Mouse (Mus musculus): Measurements from ENCODE around the gene Fam25c. TPM values are rescaled to one million over a fixed set of nuclear protein-coding genes. Genes with fewer than 3 reads are reported as not detected.
"Not testable (repeated sequence)": the region's sequence is repeated elsewhere in the genome, so short reads cannot be mapped to it uniquely, and the experiment has no call there.

Gene Fam25c
- polyA plus RNA-seq, 1 experiment: not detected

DNA sequence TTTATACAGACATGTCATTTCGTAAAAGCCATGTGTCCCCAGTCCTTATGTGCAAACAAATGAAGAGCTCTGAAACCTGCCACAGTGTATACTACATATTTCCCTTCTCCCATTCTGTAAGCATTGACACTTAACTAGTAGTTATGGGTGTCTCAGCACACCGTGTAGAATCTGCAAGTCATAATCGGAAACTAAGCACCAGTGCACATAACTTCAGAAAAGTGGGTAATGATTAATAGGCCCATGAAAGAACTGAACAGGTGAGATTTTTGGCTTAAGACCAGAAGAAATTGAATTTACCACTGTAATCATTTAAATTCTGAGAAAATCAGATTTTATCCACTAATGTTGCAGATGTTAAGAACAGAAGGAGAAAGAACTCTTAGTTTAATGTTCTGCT lies 40.4 kb downstream of the Fam25c start:
- H3K36me3 ChIP-seq (ENCODE audit: control insufficient read depth, insufficient read depth, low read length): no peaks in the 10 kb centered on the region
- no peaks in the 10 kb centered on the region; the same call in 1 of the 2 replicates for H3K4me1 ChIP-seq (ENCODE audit: control insufficient read depth, insufficient read depth, low read length)
- H3K27me3 ChIP-seq (ENCODE audit: control insufficient read depth, insufficient read depth, low read length): no peaks in the 10 kb centered on the region
- no peak overlapping the region for H3K4me3 ChIP-seq (ENCODE audit: control insufficient read depth, low read depth, low read length)
- no peak for TF ChIP-seq POLR2A (IDR thresholded peaks at IDR 0.05; ENCODE audit: control insufficient read depth, low read depth, low read length)
- no peak for TF ChIP-seq CTCF (IDR thresholded peaks at IDR 0.05; ENCODE audit: control insufficient read depth, insufficient read depth, insufficient replicate concordance, low read depth, low read length)
- H3K27ac ChIP-seq (ENCODE audit: control insufficient read depth, insufficient read depth, low read depth, low read length): no peak overlapping the region

GRCm38 (mm10) chr14:34314383-34314782 lies 40.9 kb downstream of the Fam25c start:
- not testable (repeated sequence) for H3K4me1 ChIP-seq (ENCODE audit: control insufficient read depth, insufficient read depth, low read length); H3K4me3 ChIP-seq (ENCODE audit: control insufficient read depth, low read depth, low read length); H3K36me3 ChIP-seq (ENCODE audit: control insufficient read depth, insufficient read depth, low read length); H3K27ac ChIP-seq (ENCODE audit: control insufficient read depth, insufficient read depth, low read depth, low read length); H3K27me3 ChIP-seq (ENCODE audit: control insufficient read depth, insufficient read depth, low read length)

DNA sequence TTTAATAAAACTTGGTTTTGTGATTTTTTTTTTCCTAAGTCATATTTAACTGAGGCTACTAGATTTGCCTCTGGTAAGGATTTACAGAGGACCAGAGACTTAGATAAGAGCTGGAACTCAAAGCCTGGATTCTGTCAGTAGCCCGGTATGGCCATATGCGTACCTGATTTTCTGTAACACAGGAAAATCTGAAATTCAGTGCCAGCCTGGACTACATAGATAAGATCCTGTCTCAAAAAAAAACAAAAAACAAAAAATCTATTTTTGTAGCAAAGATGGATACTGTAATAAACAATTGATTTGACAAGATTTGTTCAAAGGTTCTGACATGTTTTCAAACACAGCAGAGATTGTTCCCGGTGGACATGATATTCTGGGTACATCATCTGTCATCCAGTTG lies 41.6 kb downstream of the Fam25c start:
- Histone ChIP-seq H3K27me3 (ENCODE audit: control insufficient read depth, insufficient read depth, low read length) (no peaks in the 10 kb centered on the region), H3K4me3 (ENCODE audit: control insufficient read depth, low read depth, low read length) (no peak overlapping the region), H3K27ac (ENCODE audit: control insufficient read depth, insufficient read depth, low read depth, low read length) (no peak overlapping the region), H3K4me1 (ENCODE audit: control insufficient read depth, insufficient read depth, low read length) (no peaks in the 10 kb centered on the region; the same call in 1 of the 2 replicates), H3K36me3 (ENCODE audit: control insufficient read depth, insufficient read depth, low read length) (no peaks in the 10 kb centered on the region)
- TF ChIP-seq POLR2A (IDR thresholded peaks at IDR 0.05; ENCODE audit: control insufficient read depth, low read depth, low read length) (no peak), CTCF (IDR thresholded peaks at IDR 0.05; ENCODE audit: control insufficient read depth, insufficient read depth, insufficient replicate concordance, low read depth, low read length) (no peak)

DNA sequence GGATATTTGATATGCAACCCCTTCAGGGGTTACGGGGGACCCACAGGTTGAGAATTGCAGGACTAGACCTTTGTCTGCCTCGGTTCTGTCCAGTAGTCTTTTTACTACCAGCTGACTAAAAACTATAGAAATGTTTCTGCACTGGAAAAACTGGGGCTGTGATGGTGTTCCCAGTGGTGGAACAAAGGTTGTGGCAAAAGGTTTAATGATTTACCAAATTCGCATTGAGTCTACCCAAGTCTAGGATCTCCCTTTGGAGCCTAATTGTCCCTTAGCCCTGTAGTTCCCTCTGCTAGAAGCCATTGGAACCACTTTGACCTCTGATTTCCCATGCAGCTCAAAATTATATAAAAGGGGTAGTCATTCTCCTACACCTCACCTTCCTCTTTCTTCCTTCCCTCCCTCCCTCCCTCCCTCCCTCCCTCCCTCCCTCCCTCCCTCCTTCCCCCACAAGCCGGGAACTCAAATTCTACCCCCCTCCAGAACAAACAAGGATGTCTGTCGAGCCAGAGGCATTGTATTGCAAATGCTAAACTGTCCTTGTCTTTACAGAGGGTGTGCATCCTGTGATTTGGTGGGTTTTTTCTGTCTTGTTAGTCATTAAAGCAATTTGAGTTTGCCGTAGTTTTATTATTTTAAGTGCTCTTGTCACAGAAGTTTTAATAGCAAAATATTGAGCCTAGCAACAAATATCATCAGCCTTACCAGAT lies 42.7 kb downstream of the Fam25c start:
- Histone ChIP-seq H3K4me3 (ENCODE audit: control insufficient read depth, low read depth, low read length) (no peak overlapping the region), H3K4me1 (ENCODE audit: control insufficient read depth, insufficient read depth, low read length) (no peaks in the 10 kb centered on the region; the same call in 1 of the 2 replicates), H3K27me3 (ENCODE audit: control insufficient read depth, insufficient read depth, low read length) (no peaks in the 10 kb centered on the region), H3K36me3 (ENCODE audit: control insufficient read depth, insufficient read depth, low read length) (no peaks in the 10 kb centered on the region), H3K27ac (ENCODE audit: control insufficient read depth, insufficient read depth, low read depth, low read length) (no peak overlapping the region)
- no peak for TF ChIP-seq POLR2A (IDR thresholded peaks at IDR 0.05; ENCODE audit: control insufficient read depth, low read depth, low read length)
- no peak for TF ChIP-seq CTCF (IDR thresholded peaks at IDR 0.05; ENCODE audit: control insufficient read depth, insufficient read depth, insufficient replicate concordance, low read depth, low read length)

GRCm38 (mm10) chr14:34311691-34312090 lies 43.5 kb downstream of the Fam25c start:
- TF ChIP-seq CTCF (IDR thresholded peaks at IDR 0.05; ENCODE audit: control insufficient read depth, insufficient read depth, insufficient replicate concordance, low read depth, low read length) (no peak), POLR2A (IDR thresholded peaks at IDR 0.05; ENCODE audit: control insufficient read depth, low read depth, low read length) (no peak)
- Histone ChIP-seq H3K27ac (ENCODE audit: control insufficient read depth, insufficient read depth, low read depth, low read length) (no peak overlapping the region), H3K36me3 (ENCODE audit: control insufficient read depth, insufficient read depth, low read length) (no peaks in the 10 kb centered on the region), H3K27me3 (ENCODE audit: control insufficient read depth, insufficient read depth, low read length) (no peaks in the 10 kb centered on the region), H3K4me1 (ENCODE audit: control insufficient read depth, insufficient read depth, low read length) (no peaks in the 10 kb centered on the region; the same call in 1 of the 2 replicates), H3K4me3 (ENCODE audit: control insufficient read depth, low read depth, low read length) (peak overlapping the region; percentile 93)

DNA sequence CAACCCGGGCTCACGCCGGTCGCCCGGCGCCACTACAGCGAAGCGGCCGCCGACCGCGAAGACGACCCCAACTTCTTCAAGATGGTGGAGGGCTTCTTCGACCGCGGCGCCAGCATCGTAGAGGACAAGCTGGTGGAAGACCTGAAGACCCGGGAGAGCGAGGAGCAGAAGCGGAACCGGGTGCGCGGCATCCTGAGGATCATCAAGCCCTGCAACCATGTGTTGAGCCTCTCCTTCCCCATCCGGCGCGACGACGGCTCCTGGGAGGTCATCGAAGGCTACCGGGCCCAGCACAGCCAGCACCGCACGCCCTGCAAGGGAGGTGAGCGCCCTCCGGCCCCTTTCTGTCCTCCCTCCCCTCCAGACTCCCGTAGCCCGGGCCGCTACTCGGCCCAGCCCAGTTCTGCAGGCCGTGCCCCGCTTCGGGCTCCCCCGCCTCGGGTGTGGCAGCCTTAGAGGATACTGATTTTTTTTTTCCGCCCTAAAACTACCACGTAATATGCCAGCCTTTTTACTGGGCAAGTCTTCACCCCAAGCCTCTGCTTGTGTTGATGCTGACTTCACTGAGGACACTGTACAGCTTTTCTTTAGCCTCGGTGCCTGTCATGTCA lies 44.1 kb downstream of the Fam25c start:
- H3K4me3 ChIP-seq (ENCODE audit: control insufficient read depth, low read depth, low read length): peak overlapping the region; percentile 93
- no peaks in the 10 kb centered on the region for H3K36me3 ChIP-seq (ENCODE audit: control insufficient read depth, insufficient read depth, low read length)
- H3K27ac ChIP-seq (ENCODE audit: control insufficient read depth, insufficient read depth, low read depth, low read length): peak overlapping the region; percentile 89
- TF ChIP-seq CTCF (IDR thresholded peaks at IDR 0.05; ENCODE audit: control insufficient read depth, insufficient read depth, insufficient replicate concordance, low read depth, low read length) (no peak), POLR2A (IDR thresholded peaks at IDR 0.05; ENCODE audit: control insufficient read depth, low read depth, low read length) (no peak)
- no peaks in the 10 kb centered on the region for H3K27me3 ChIP-seq (ENCODE audit: control insufficient read depth, insufficient read depth, low read length)
- no peaks in the 10 kb centered on the region; the same call in 1 of the 2 replicates for H3K4me1 ChIP-seq (ENCODE audit: control insufficient read depth, insufficient read depth, low read length)

- H3K4me3 ChIP-seq (ENCODE audit: control insufficient read depth, low read depth, low read length): peak within 1 kb of the TSS; percentile 93
- H3K36me3 ChIP-seq (ENCODE audit: control insufficient read depth, insufficient read depth, low read length): no peaks in the 10 kb centered on the region
- H3K27ac ChIP-seq (ENCODE audit: control insufficient read depth, insufficient read depth, low read depth, low read length): peak within 1 kb of the TSS; percentile 96
- H3K4me1 ChIP-seq (ENCODE audit: control insufficient read depth, insufficient read depth, low read length): no peaks in the 10 kb centered on the region; the same call in 1 of the 2 replicates
- H3K27me3 ChIP-seq (ENCODE audit: control insufficient read depth, insufficient read depth, low read length): no peaks in the 10 kb centered on the region
- TF ChIP-seq POLR2A (IDR thresholded peaks at IDR 0.05; ENCODE audit: control insufficient read depth, low read depth, low read length): peak; percentile 82
- TF ChIP-seq CTCF (IDR thresholded peaks at IDR 0.05; ENCODE audit: control insufficient read depth, insufficient read depth, insufficient replicate concordance, low read depth, low read length): no peak
Observed at GRCm38 (mm10) chr14:34310234-34310965, 44.8 kb downstream of the Fam25c start, which contains the start of the genes Shld2 and Glud1. Gene Shld2 (minus strand): TSS chr14:34310493. Gene Glud1 (plus strand): TSS chr14:34310727.

All from testis, adult 2 months (tissue).